Mouse (Mus musculus) limb, embryonic 14.5 days (tissue): ENCODE data around the gene Sigmar1. TPM values are rescaled to one million over a fixed set of nuclear protein-coding genes. Genes with fewer than 3 reads are reported as not detected.

Source experiments
- ATAC-seq: fragments of 200-750 bp; cut with Nextera tagmentation; 2 replicates; pipeline ENCODE4 v1.8.0; 2017; ENCODE audit warnings: low read depth, moderate number of reproducible peaks, moderate TSS enrichment; ENCODE audit not compliant: low FRiP score
- DNase-seq: peaks from one replicate; pipeline ENCODE4 v3.0.0-alpha.2; 2015; ENCODE audit warnings: low spot score
- H3K27ac ChIP-seq: fragments of 300-500 bp; sonication (generic); replicated peaks from 2 replicates; pipeline ENCODE4 v1.5.1; 2014; ENCODE audit warnings: low read depth, mild to moderate bottlenecking, low read length, moderate library complexity, mixed read lengths
- H3K27me3 ChIP-seq: fragments of 300-500 bp; sonication (generic); 2 replicates; pipeline ENCODE4 v1.6.1; 2014; ENCODE audit warnings: low read length, mixed read lengths; ENCODE audit not compliant: control insufficient read depth, insufficient read depth
- H3K36me3 ChIP-seq: fragments of 300-500 bp; sonication (generic); 2 replicates; pipeline ENCODE4 v1.6.1; 2014; ENCODE audit warnings: mild to moderate bottlenecking, low read length, moderate library complexity, mixed read lengths; ENCODE audit not compliant: control insufficient read depth, insufficient read depth
- H3K4me1 ChIP-seq: fragments of 300-500 bp; sonication (generic); 2 replicates; pipeline ENCODE4 v1.6.1; 2014; ENCODE audit warnings: antibody characterized with exemption, low read length, mixed read lengths; ENCODE audit not compliant: control insufficient read depth, insufficient read depth
- H3K4me2 ChIP-seq: fragments of 300-500 bp; sonication (generic); replicated peaks from 2 replicates; pipeline ENCODE4 v1.6.1; 2014; ENCODE audit warnings: low read depth, mild to moderate bottlenecking, low read length, moderate library complexity; ENCODE audit not compliant: severe bottlenecking
- H3K4me3 ChIP-seq: fragments of 300-500 bp; sonication (generic); replicated peaks from 2 replicates; pipeline ENCODE4 v1.5.1; 2014; ENCODE audit warnings: low read length
- H3K9ac ChIP-seq: fragments of 300-500 bp; sonication (generic); 2 replicates; pipeline ENCODE4 v1.6.1; 2014; ENCODE audit warnings: mild to moderate bottlenecking, low read depth, low read length, moderate library complexity; ENCODE audit not compliant: severe bottlenecking
- H3K9me3 ChIP-seq: fragments of 300-500 bp; sonication (generic); 2 replicates; pipeline ENCODE4 v1.6.1; 2016; ENCODE audit warnings: low read length; ENCODE audit not compliant: control insufficient read depth
- POLR2A ChIP-seq: fragments of 200-500 bp; IDR thresholded peaks from 2 replicates; pipeline ENCODE4 v1.8.0; 2012; ENCODE audit warnings: inconsistent platforms, mild to moderate bottlenecking, moderate library complexity, borderline replicate concordance; ENCODE audit not compliant: insufficient read depth, insufficient read length; ENCODE audit errors: extremely low read depth
- WGBS: fragments of 180-500 bp; shearing (Covaris S2); extraction: QIAGEN DNeasy Blood & Tissue Kit; methylation state at CpG from one replicate; pipeline ENCODE4 v1.1.7; 2014; 5-methylcytosine and 5-hydroxymethylcytosine counted together
- polyA plus RNA-seq, 2 experiments: library from polyadenylated mRNA; depleted of rRNA in 1 of 2; stranded (reverse) in 1 of 2; unstranded in 1 of 2; fragments of >200 nt; fragmentation: Nextera tagmentation in 1 of 2; extraction: Ambion mirVana in 1 of 2; gene quantifications; 2 replicates each; pipeline versions ENCODE4 v1.2.1 to v1.2.3; 2012 to 2014

Gene Sigmar1
- polyA plus RNA-seq, 2 experiments = 79.2 to 88.9 TPM

DNA sequence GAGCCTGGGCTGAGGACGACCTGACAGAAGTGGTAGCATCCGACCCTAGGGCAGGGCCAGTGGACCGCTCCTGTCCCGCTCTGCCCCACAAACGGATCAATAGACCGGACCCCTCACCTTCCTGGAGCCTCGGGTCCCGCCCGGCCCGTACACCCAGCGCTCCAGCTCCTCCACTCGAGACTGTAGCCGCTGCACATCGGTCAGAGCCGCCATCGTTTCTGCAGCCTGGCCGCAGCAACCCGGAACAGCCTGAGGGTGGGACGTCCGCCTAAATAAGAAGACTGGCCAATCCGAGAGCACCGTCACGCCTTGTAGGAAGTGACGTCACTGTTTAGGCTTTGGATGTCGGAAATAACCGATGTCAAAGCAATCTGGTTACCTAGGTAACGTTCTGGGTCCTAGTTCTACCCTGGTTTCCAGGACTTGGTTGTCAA, 33.0 kb downstream of the Sigmar1 start, which contains the start of gene Dctn3:
Dctn3 (minus strand) TSS at position 253 of the 434 bp plus-strand sequence.
- H3K36me3 ChIP-seq = peaks cover 19% of the 10 kb centered on the region
- H3K9ac ChIP-seq = peak within 1 kb of the TSS; percentile 82
- no peaks in the 10 kb centered on the region for H3K9me3 ChIP-seq
- peaks cover 43% of the 10 kb centered on the region for H3K27me3 ChIP-seq
- WGBS = under 1% methylated on average over 27 of the region's 27 CpGs
- peaks cover 13% of the 10 kb centered on the region for H3K4me1 ChIP-seq
- DNase-seq (peak; percentile 99), ATAC-seq (peak; percentile 98)
- H3K27ac ChIP-seq = no peak within 1 kb of the TSS
- peak within 1 kb of the TSS; percentile 65 for H3K4me2 ChIP-seq
- H3K4me3 ChIP-seq = peak within 1 kb of the TSS; percentile 86
- TF ChIP-seq POLR2A = peak; percentile 75; the same call in 1 of the 2 replicates

DNA sequence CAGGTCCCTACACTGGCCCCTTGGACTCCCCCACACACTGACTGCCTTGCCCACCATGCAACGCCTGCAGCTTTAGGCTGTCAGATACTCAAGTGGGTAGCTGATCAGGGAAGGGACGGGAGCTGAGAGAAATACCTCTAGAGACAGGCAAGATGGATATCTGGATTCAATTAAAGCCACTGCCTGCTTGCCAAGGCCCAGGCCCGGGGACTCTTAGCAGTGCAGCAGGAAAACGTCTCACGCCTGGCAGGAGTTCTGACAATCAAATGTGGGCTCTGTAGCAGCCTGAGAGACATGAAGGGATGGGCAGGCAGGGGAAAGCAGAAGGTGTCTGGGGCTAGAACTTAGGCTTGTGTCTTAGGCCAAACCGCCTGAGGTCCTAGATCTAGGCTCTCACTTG, 39.1 kb downstream of the Sigmar1 start:
- no peak for TF ChIP-seq POLR2A
- DNase-seq (no peak), ATAC-seq (no peak)
- Histone ChIP-seq H3K4me2 (no peak overlapping the region), H3K27me3 (no peaks in the 10 kb centered on the region), H3K27ac (0 out of 2 replicates have a peak overlapping the region, but pooled peaks have one; percentile 26), H3K9ac (no peak overlapping the region; the same call in 1 of the 2 replicates), H3K4me1 (peaks cover 24% of the 10 kb centered on the region), H3K4me3 (no peak overlapping the region), H3K9me3 (no peaks in the 10 kb centered on the region), H3K36me3 (peaks cover 33% of the 10 kb centered on the region)
- 24% methylated on average over 6 of the region's 6 CpGs for WGBS

- TF ChIP-seq POLR2A = no peak
Measured at GRCm38 (mm10) chr4:41715596-41715995, 40.4 kb downstream of the Sigmar1 start.

GRCm38 (mm10) chr4:41715082-41715481, 40.9 kb downstream of the Sigmar1 start:
- Histone ChIP-seq H3K4me3 (no peak overlapping the region), H3K27ac (no peak overlapping the region), H3K9me3 (no peaks in the 10 kb centered on the region), H3K9ac (no peak overlapping the region), H3K36me3 (peaks cover 39% of the 10 kb centered on the region), H3K4me2 (no peak overlapping the region), H3K4me1 (peaks cover 29% of the 10 kb centered on the region), H3K27me3 (no peaks in the 10 kb centered on the region)
- WGBS = 76% methylated on average over 8 of the region's 8 CpGs
- ATAC-seq (no peak), DNase-seq (no peak)
- no peak for TF ChIP-seq POLR2A

More at GRCm38 (mm10) chr4:41715596-41715995, 40.4 kb downstream of the Sigmar1 start:
- H3K4me2 ChIP-seq = no peak overlapping the region
- peaks cover 29% of the 10 kb centered on the region for H3K4me1 ChIP-seq
- DNase-seq = no peak
- no peak for ATAC-seq
- no peaks in the 10 kb centered on the region for H3K9me3 ChIP-seq
- H3K36me3 ChIP-seq = peaks cover 40% of the 10 kb centered on the region
- H3K9ac ChIP-seq = no peak overlapping the region
- 81% methylated on average over 5 of the region's 5 CpGs for WGBS
- H3K27me3 ChIP-seq = no peaks in the 10 kb centered on the region
- H3K27ac ChIP-seq = no peak overlapping the region
- no peak overlapping the region for H3K4me3 ChIP-seq

DNA sequence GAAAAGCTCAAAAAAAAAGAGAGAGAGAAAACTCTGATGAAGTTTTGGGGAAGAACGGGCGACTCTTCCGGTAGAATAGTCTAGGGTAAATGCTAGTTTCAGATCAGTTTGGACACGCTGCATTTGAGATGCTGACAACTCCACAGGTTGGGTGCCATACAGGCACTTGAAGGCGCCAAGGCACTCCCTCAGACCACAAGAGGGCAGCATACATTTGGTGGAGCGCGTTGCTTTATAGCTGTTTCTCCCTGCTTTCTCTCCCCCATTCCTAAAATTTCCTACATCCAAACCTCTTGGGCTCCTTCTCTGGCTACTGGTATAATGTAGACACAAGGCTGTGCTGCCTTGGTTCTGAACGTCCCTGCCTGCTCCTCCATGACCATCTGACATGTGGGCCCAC, 41.7 kb downstream of the Sigmar1 start:
- no peak overlapping the region for H3K9ac ChIP-seq
- H3K9me3 ChIP-seq = no peaks in the 10 kb centered on the region
- peak overlapping the region; percentile 86 for H3K4me3 ChIP-seq
- ATAC-seq = no peak
- no peak overlapping the region for H3K27ac ChIP-seq
- peak overlapping the region; percentile 71 for H3K4me2 ChIP-seq
- WGBS = 10% methylated on average over 8 of the region's 8 CpGs
- H3K4me1 ChIP-seq = peaks cover 29% of the 10 kb centered on the region
- peak; percentile 80 for DNase-seq
- H3K36me3 ChIP-seq = peaks cover 33% of the 10 kb centered on the region
- no peaks in the 10 kb centered on the region for H3K27me3 ChIP-seq
- no peak for TF ChIP-seq POLR2A
